Mouse (Mus musculus): ENCODE data around the gene Plcb3. TPM values are rescaled to one million over a fixed set of nuclear protein-coding genes. Genes with fewer than 3 reads are reported as not detected.

Plcb3 gene
- polyA plus RNA-seq, 1 experiment from 2014 or later: 11.6 TPM

DNA sequence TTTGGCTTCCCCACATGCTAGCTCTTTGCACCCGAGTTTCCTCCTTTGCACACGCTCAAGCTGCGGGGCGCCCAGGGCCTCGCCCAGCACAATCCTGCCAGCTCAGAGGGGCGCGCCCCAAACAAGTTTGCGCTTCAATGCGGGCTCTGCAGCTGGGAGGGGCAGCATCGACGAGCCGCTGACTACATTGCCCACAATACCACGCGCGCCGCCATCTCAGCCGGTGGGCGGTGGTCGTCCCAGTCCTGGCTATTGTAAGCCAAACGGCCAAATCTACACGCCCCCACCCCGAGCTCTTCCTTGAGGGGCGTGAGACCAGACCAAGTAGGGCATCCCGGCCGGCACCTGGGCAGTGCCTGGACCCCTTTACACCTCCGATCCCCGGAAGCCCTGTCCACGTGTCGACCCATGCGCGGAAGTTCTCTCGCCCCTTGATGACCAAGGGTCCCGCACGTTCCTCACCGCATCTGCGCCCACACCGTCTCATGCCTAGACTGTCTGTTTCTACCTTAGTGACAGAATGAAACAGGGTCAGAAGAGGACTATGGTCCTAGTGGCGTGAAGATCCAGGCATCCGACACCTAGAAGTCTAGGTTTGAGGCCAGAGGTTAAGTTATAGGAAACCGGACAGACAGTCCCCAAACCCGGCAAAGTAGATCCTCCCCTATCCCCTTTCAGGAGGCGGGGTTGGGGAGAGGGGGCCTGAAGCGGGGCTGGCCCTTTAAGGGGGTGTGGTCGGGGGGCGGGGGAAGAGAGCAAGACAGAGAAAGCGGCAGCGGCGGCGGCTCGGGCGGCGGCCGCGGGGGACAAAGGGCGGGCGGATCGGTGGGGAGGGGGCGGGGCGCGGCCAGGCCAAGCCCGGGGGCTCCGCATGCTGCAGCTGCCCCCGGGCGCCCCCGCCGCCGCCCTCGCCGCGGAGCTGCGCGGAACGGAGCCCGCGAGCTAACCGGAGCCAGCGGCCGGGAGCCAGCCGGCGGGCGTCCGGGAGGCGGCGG lies 1.8 kb downstream of the Plcb3 start, which contains the start of gene Ppp1r14b:
Ppp1r14b (plus strand) TSS at position 758 of the 995 bp plus-strand sequence.
- H3K4me2 ChIP-seq (replicated peaks): peak within 1 kb of the TSS; percentile 87
- peaks cover 55% of the 10 kb centered on the region for H3K4me1 ChIP-seq (replicated peaks)
- peaks cover 22% of the 10 kb centered on the region for H3K27me3 ChIP-seq
- H3K27ac ChIP-seq: peak within 1 kb of the TSS; percentile 96
- H3K9ac ChIP-seq (replicated peaks): peak within 1 kb of the TSS; percentile 88
- peak within 1 kb of the TSS; percentile 82 for H3K4me3 ChIP-seq (replicated peaks)
- H3K9me3 ChIP-seq: no peaks in the 10 kb centered on the region
- H3K36me3 ChIP-seq: peaks cover 22% of the 10 kb centered on the region
- peak; percentile 65 for ATAC-seq
- WGBS: under 1% methylated on average over 53 of the region's 84 CpGs

DNA sequence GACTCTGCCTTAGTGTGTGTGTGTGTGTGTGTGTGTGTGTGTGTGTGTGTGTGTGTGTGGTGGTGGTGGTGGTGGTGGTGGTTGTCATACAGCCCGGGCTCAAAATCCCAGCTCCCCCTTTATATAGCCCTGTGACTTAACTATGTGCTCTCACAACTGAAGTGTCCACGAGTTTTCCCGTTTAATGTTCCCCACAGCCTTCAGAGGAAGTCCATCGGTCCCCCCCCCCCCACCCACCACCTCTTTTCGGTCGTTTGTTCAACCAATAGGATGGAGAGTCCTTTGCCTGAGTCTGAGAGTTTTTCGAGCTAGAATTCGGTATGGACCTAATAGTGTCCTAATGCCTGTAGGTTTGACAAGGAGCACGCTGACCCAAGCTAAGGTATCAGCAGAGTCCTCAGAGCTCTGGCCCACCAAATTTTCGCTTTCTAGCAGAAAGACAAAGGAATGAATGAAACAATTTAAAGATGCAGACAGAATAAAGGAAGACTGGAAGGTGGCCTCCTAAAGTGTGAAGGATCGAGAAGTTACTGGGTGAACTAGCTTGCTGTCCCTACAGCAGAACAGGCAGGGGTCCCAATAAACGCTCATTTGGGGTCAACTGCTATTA lies 2.6 kb downstream of the Plcb3 start:
- Histone ChIP-seq H3K27me3 (peaks cover 30% of the 10 kb centered on the region), H3K36me3 (peaks cover 22% of the 10 kb centered on the region), H3K4me1 (replicated peaks) (peaks cover 50% of the 10 kb centered on the region), H3K4me3 (replicated peaks) (peak overlapping the region; percentile 82), H3K4me2 (replicated peaks) (peak overlapping the region; percentile 87), H3K9ac (replicated peaks) (peak overlapping the region; percentile 88), H3K9me3 (no peaks in the 10 kb centered on the region), H3K27ac (0 out of 2 replicates have a peak overlapping the region, but pooled peaks have one; percentile 96)
- WGBS: 35% methylated on average over 12 of the region's 12 CpGs
- ATAC-seq: no peak

DNA sequence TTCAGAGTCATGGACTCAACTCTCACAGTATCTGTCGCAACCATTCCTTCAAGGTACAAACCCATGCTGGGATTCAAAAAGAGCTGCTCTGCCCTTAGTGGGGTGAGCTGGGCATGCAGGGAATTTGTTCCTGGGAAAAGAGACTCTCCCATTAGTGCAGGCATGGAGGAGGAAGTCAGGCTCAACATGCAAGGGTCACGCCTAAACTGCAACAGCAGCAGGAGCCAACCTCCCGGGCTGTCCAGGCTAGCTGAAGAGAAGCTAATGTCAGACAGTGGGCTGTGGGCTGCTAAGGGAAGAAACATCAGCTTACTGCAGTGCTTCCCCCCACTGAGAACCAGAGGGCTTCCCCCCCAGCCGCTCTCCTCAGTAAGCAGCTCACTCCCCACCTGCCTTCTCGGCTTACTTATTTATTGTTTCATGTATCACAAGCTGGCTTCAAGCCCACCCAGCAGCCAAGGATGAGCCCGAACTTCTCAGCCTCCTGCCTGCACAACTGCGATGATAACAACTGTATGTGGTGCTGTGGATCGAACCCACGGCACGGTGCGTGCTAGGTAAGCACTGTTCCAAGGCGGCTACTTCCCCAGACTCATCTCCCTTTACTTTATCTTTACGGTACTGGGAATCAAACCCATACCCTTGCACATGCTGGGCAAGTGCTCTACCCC lies 3.9 kb downstream of the Plcb3 start:
- no peaks in the 10 kb centered on the region for H3K9me3 ChIP-seq
- peaks cover 37% of the 10 kb centered on the region for H3K4me1 ChIP-seq (replicated peaks)
- no peak overlapping the region for H3K4me2 ChIP-seq (replicated peaks)
- ATAC-seq: no peak
- H3K27ac ChIP-seq: no peak overlapping the region
- no peak overlapping the region for H3K9ac ChIP-seq (replicated peaks)
- peaks cover 9% of the 10 kb centered on the region for H3K36me3 ChIP-seq
- 82% methylated on average over 13 of the region's 13 CpGs for WGBS
- H3K4me3 ChIP-seq (replicated peaks): no peak overlapping the region
- peaks cover 40% of the 10 kb centered on the region for H3K27me3 ChIP-seq

DNA sequence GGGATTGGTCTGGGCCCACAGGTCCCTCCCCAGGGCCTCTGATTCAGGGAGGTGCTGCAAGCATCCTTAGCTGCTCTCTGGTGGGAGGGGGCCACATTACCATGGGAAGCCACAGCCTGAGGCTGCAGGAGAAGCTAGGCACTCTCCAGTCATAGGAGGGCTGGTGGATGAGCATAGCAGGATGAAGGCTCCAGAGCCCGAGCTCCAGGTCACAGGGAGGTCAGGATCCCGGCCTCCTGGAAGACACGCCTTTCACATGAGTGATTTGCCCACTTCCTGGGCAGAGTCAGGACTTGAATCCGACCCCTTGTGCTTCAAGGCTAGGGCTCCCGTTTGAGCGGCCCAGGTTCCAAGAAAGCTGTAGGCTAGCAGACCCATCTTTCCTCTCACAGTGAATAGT lies 4.6 kb downstream of the Plcb3 start:
- no peak overlapping the region for H3K27ac ChIP-seq
- ATAC-seq: no peak
- 0 out of 2 replicates have a peak overlapping the region, but pooled peaks have one; percentile 14 for H3K9ac ChIP-seq (replicated peaks)
- 59% methylated on average over 6 of the region's 6 CpGs for WGBS
- peaks cover 40% of the 10 kb centered on the region for H3K27me3 ChIP-seq
- no peak overlapping the region for H3K4me2 ChIP-seq (replicated peaks)
- H3K4me3 ChIP-seq (replicated peaks): no peak overlapping the region
- peaks cover 2% of the 10 kb centered on the region for H3K36me3 ChIP-seq
- H3K4me1 ChIP-seq (replicated peaks): peaks cover 29% of the 10 kb centered on the region
- no peaks in the 10 kb centered on the region for H3K9me3 ChIP-seq

DNA sequence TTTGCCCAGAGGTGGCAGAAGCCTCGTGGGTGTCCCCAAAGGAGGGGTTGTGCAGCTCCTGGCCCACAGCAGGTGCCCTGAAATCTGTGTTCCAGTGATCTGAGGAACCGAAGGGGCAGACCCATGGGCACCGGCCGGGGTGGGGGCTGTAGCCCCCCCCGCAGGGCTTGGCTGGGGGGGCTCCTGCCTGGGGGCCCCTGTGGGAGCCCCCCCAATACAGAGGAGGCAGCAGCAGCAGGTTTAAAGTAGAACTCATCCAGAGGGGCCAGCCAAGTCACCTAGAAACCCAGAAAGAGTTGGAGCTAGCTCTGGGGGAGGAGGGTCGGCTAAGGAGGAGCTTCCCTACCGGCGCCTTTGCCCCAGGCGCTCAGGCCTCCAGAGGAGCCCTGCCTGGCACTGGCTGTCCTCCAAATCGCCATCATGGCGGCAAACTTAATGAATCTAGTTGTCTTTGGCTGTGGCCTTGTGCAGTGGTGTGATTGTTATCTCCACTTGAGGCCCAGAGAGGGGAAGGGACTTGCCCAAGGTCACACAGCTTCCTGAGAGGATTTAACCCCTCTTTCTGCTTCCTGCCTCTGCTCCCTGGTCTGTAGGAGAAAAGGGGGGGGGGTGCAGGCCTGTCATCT lies 5.7 kb downstream of the Plcb3 start:
- H3K27me3 ChIP-seq: peaks cover 40% of the 10 kb centered on the region
- H3K9me3 ChIP-seq: no peaks in the 10 kb centered on the region
- H3K36me3 ChIP-seq: no peaks in the 10 kb centered on the region
- H3K9ac ChIP-seq (replicated peaks): 0 out of 2 replicates have a peak overlapping the region, but pooled peaks have one; percentile 57
- peak overlapping the region; percentile 49 for H3K4me2 ChIP-seq (replicated peaks)
- H3K27ac ChIP-seq: no peak overlapping the region
- no peak for ATAC-seq
- 13% methylated on average over 11 of the region's 11 CpGs for WGBS
- H3K4me3 ChIP-seq (replicated peaks): no peak overlapping the region
- H3K4me1 ChIP-seq (replicated peaks): peaks cover 21% of the 10 kb centered on the region

DNA sequence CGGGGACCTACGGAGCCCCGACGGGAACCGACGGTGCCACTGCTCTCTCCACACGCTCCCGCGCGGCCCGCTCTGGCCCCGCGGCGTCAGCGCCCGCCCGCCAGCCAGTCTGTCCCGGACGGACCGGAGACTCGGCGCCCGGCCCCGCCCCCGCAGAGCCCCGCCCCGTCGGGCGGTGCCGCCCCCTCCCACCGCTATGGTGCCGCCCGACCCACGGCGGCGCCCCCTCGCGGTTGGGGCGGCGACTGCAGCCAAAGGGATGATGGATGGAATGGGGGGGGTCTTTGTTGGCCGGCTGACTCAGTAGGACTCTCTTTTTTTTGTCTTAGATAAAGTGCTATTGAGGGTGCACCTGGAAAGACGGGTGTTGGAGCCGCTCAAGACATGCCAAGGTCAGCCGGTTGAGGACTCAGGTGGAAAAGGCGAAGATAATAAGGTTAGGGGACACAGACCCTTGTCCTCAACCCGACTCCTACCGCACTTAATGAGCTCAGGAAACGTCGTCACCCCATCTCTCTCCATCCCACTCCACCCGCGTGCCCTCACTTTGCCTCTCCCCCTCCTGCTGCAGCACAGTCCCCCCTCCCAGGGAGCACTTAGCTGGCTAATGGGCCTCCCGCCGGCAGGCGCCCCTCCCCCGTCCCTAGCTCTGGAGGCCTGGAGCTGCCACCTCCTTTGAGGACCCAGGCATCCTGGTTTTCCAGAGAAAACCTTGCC lies 6.4 kb downstream of the Plcb3 start:
- Histone ChIP-seq H3K4me2 (replicated peaks) (peak overlapping the region; percentile 49), H3K9ac (replicated peaks) (peak overlapping the region; percentile 57), H3K4me3 (replicated peaks) (peak overlapping the region; percentile 38), H3K27me3 (peaks cover 40% of the 10 kb centered on the region), H3K9me3 (no peaks in the 10 kb centered on the region), H3K4me1 (replicated peaks) (peaks cover 21% of the 10 kb centered on the region), H3K27ac (no peak overlapping the region), H3K36me3 (no peaks in the 10 kb centered on the region)
- peak; percentile 21; the same call in 1 of the 2 replicates for ATAC-seq
- 2% methylated on average over 52 of the region's 55 CpGs for WGBS

DNA sequence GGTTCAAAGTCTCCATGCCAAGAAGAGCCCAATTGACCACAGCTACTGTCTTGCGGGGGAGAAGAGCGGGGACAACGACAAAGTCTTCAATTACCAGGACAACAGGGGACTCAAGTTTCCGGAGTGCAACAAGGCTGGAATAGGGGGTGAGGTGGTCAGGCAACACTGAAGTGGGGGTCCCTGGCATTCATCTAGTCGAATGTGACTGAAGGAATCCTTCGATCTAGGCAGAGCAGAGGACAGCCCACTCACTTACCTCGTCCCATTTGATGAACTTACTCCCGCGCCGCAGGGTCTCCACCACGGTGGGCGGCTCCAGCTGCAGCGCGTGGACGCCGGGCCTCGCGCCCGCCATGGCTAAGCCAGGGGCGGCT lies 7.0 kb downstream of the Plcb3 start:
- ATAC-seq: no peak
- no peaks in the 10 kb centered on the region for H3K9me3 ChIP-seq
- peak overlapping the region; percentile 38 for H3K4me3 ChIP-seq (replicated peaks)
- peak overlapping the region; percentile 57 for H3K9ac ChIP-seq (replicated peaks)
- no peaks in the 10 kb centered on the region for H3K36me3 ChIP-seq
- 2% methylated on average over 20 of the region's 20 CpGs for WGBS
- H3K27ac ChIP-seq: no peak overlapping the region
- peak overlapping the region; percentile 49 for H3K4me2 ChIP-seq (replicated peaks)
- H3K4me1 ChIP-seq (replicated peaks): peaks cover 21% of the 10 kb centered on the region
- H3K27me3 ChIP-seq: peaks cover 40% of the 10 kb centered on the region

DNA sequence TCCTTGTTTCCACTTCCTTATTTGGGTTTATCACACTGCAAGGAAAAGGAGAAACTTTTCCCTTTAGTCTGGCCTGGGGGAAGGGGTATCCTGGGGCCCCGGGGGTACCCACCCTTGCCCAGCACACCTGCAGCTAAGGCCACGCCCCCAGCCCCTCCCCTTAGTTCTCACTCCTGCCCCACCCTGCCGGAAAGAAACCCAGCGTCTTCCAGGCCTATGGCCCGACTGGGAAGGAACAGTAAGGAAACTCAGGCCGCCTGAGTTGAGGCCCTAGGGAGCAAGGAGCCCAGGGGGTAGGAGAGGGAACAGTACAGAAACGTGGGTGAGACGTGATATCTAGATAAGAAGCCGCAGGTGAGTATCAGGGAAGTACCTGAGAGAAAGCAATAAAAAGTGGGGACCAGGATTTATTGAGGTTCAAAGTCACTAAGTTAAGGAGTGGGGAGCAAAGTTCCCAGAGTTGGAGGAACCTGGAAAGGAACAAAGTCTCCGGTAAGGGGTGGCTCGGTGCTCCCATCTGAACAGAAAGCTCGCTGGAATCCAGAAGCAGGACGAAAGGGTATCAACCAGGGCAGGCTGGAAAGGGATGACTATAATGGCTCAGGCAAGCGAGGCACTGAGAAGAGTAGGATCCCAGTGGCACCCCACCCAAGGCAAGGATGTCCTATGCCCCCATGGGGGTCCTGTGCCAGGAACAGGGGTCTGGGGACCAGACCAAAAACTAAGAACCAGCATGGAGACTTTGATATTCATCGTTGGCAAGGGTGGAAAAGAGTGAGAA lies 7.6 kb downstream of the Plcb3 start:
- Histone ChIP-seq H3K4me1 (replicated peaks) (peaks cover 16% of the 10 kb centered on the region), H3K36me3 (no peaks in the 10 kb centered on the region), H3K4me3 (replicated peaks) (peak overlapping the region; percentile 38), H3K27ac (no peak overlapping the region), H3K4me2 (replicated peaks) (peak overlapping the region; percentile 49), H3K27me3 (peaks cover 40% of the 10 kb centered on the region), H3K9me3 (no peaks in the 10 kb centered on the region), H3K9ac (replicated peaks) (no peak overlapping the region)
- WGBS: 15% methylated on average over 15 of the region's 15 CpGs
- no peak for ATAC-seq

DNA sequence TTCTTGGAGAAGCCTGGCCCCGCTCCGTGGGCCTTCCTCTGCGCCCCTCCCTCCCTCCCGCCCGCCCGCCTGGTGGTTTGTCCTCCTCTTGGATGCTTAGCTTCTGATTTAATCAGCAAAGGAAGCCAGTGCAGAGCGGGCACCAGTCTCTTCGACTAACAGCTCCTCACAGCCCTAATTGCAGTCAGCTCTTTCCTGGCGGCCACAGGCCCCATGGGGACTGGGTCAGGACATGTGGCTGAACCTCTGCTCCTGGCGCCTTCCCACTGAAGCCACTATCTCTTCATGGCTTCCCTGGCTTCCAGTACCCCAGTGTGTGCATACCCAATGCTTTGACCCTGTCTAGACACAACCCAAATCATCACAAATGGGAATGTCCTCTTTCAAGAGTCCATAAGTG lies 19.8 kb downstream of the Plcb3 start:
- no peaks in the 10 kb centered on the region for H3K9me3 ChIP-seq
- H3K4me1 ChIP-seq (replicated peaks): peaks cover 14% of the 10 kb centered on the region
- peaks cover 20% of the 10 kb centered on the region; the same call in 1 of the 2 replicates for H3K36me3 ChIP-seq
- ATAC-seq: no peak
- 73% methylated on average over 10 of the region's 10 CpGs for WGBS
- no peaks in the 10 kb centered on the region for H3K27me3 ChIP-seq
- H3K9ac ChIP-seq (replicated peaks): no peak overlapping the region
- no peak overlapping the region for H3K27ac ChIP-seq
- no peak overlapping the region for H3K4me3 ChIP-seq (replicated peaks)
- no peak overlapping the region for H3K4me2 ChIP-seq (replicated peaks)

DNA sequence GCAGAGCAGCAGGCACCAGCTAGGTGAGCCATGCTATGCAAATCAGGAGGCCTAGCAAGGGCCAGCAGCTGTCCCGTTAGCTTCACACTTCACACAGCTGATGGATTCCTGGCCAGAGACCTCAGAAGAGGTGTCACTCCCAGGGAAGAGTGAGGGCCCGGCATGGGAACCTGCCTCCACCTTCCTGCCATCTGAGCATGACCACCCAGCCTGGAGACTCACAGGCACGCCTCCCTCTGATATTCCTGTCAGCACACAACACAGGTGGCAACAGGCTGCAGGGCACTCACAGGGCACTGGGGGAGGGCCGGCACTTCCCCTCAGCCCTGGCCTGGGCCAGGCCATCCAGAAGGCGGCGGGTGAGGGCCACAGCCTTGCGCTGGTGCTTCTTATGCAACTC lies 20.8 kb downstream of the Plcb3 start:
- no peaks in the 10 kb centered on the region for H3K9me3 ChIP-seq
- no peak overlapping the region for H3K4me2 ChIP-seq (replicated peaks)
- H3K4me3 ChIP-seq (replicated peaks): no peak overlapping the region
- H3K27me3 ChIP-seq: no peaks in the 10 kb centered on the region
- no peak overlapping the region for H3K27ac ChIP-seq
- WGBS: 94% methylated on average over 7 of the region's 7 CpGs
- peaks cover 15% of the 10 kb centered on the region for H3K4me1 ChIP-seq (replicated peaks)
- no peak for ATAC-seq
- no peak overlapping the region for H3K9ac ChIP-seq (replicated peaks)
- H3K36me3 ChIP-seq: peaks cover 20% of the 10 kb centered on the region; the same call in 1 of the 2 replicates
